Mouse (Mus musculus) CH12.LX (cell line): ENCODE measurements around the gene Arnt.

Source experiments
- CHD2 ChIP-seq: IDR thresholded peaks from 2 replicates; pipeline ENCODE4 v1.6.1; 2011; ENCODE audit warnings: low read length, improper control_type of control experiment
- ETS1 ChIP-seq: conservative IDR thresholded peaks from 2 replicates; pipeline ENCODE4 v1.6.1; 2012; ENCODE audit warnings: low read depth, mild to moderate bottlenecking, inconsistent platforms, low read length, improper control_type of control experiment, moderate library complexity
- GABPA ChIP-seq: IDR thresholded peaks from 2 replicates; pipeline ENCODE4 v1.6.1; 2012; ENCODE audit warnings: low read depth, low read length, improper control_type of control experiment, inconsistent platforms; ENCODE audit not compliant: insufficient replicate concordance
- JUN ChIP-seq: IDR thresholded peaks from 2 replicates; pipeline ENCODE4 v1.6.1; 2011; ENCODE audit warnings: low read depth, mild to moderate bottlenecking, low read length, improper control_type of control experiment, moderate library complexity; ENCODE audit not compliant: insufficient read depth
- JUND ChIP-seq: conservative IDR thresholded peaks from 2 replicates; pipeline ENCODE4 v1.6.1; 2011; ENCODE audit warnings: low read depth, low read length, improper control_type of control experiment
- MAX ChIP-seq: IDR thresholded peaks from 2 replicates; pipeline ENCODE4 v1.6.1; 2011; ENCODE audit warnings: low read length, improper control_type of control experiment
- POLR2A ChIP-seq: IDR thresholded peaks from 2 replicates; pipeline ENCODE4 v1.6.1; 2011; ENCODE audit warnings: low read depth, mild to moderate bottlenecking, improper control_type of control experiment, low read length
- USF1 ChIP-seq: IDR thresholded peaks from 2 replicates; pipeline ENCODE4 v1.6.1; 2014; ENCODE audit warnings: low read depth, mild to moderate bottlenecking, inconsistent platforms, low read length, improper control_type of control experiment

- TF ChIP-seq POLR2A (no peak), MAX (no peak), USF1 (no peak), GABPA (no peak), CHD2 (no peak), ETS1 (no peak), JUND (no peak), JUN (no peak)
Measured at GRCm38 (mm10) chr3:95456367-95456766, 22.2 kb downstream of the Arnt start.
